Mouse (Mus musculus) monocyte, adult 2 months (primary cell): ENCODE data around the gene Ccdc91.
A peak's percentile ranks its signal among the peaks of the same experiment; 100 is the strongest.

Source experiments
- DNase-seq, 2 experiments: peaks; one replicate each; pipeline ENCODE4 v3.0.0; 2022; ENCODE audit warnings: low spot score in 2 of 2, low read depth in 1 of 2

Gene Ccdc91

GRCm38 (mm10) chr6:147475727-147476613, at the start of gene Ccdc91:
Gene Ccdc91 (plus strand): TSS chr6:147475828.
- DNase-seq, result peak; percentile 72 to 82

- no peak for DNase-seq
These were observed 48.6 kb upstream of the Ccdc91 start for GRCm38 (mm10) chr6:147426927-147427487.

- DNase-seq, result no peak
These were observed 19.9 kb upstream of the Ccdc91 start for GRCm38 (mm10) chr6:147455775-147456174.

GRCm38 (mm10) chr6:147458637-147459301, 16.9 kb upstream of the Ccdc91 start:
- no peak for DNase-seq

GRCm38 (mm10) chr6:147470016-147470415, 5.6 kb upstream of the Ccdc91 start:
- DNase-seq, result no peak

- DNase-seq, result no peak
These were observed 5.5 kb downstream of the Ccdc91 start for GRCm38 (mm10) chr6:147481141-147481540.

GRCm38 (mm10) chr6:147490120-147490519, 14.5 kb downstream of the Ccdc91 start:
- no peak for DNase-seq

- DNase-seq, result no peak
These were observed 16.9 kb downstream of the Ccdc91 start for GRCm38 (mm10) chr6:147492551-147492950.

- no peak for DNase-seq
These were observed 25.8 kb downstream of the Ccdc91 start for GRCm38 (mm10) chr6:147501439-147501838.

GRCm38 (mm10) chr6:147506074-147506473, 30.4 kb downstream of the Ccdc91 start:
- DNase-seq, result no peak

GRCm38 (mm10) chr6:147506496-147506895, 30.9 kb downstream of the Ccdc91 start:
- DNase-seq, result no peak

- no peak for DNase-seq
These were observed 31.6 kb downstream of the Ccdc91 start for GRCm38 (mm10) chr6:147507186-147507585.

GRCm38 (mm10) chr6:147510516-147510915, 34.9 kb downstream of the Ccdc91 start:
- DNase-seq, result no peak

GRCm38 (mm10) chr6:147517909-147518308, 42.3 kb downstream of the Ccdc91 start:
- DNase-seq, result no peak

- DNase-seq, result no peak
These were observed 49.6 kb downstream of the Ccdc91 start for GRCm38 (mm10) chr6:147525236-147525635.

- no peak for DNase-seq
These were observed 59.3 kb downstream of the Ccdc91 start for GRCm38 (mm10) chr6:147534971-147535370.

- no peak for DNase-seq
These were observed 62.6 kb downstream of the Ccdc91 start for GRCm38 (mm10) chr6:147538236-147538635.

GRCm38 (mm10) chr6:147539056-147539600, 63.5 kb downstream of the Ccdc91 start:
- DNase-seq, result no peak

GRCm38 (mm10) chr6:147540942-147541341, 65.3 kb downstream of the Ccdc91 start:
- DNase-seq, result no peak

- DNase-seq, result no peak
These were observed 80.0 kb downstream of the Ccdc91 start for GRCm38 (mm10) chr6:147555591-147555990.

GRCm38 (mm10) chr6:147559316-147559715, 83.7 kb downstream of the Ccdc91 start:
- no peak for DNase-seq

- no peak for DNase-seq
These were observed 84.8 kb downstream of the Ccdc91 start for GRCm38 (mm10) chr6:147560436-147560835.
